Mouse (Mus musculus): ENCODE results near the gene Nectin1. TPM values are rescaled to one million over a fixed set of nuclear protein-coding genes. Genes with fewer than 3 reads are reported as not detected.

Nectin1 gene
- polyA plus RNA-seq, 1 experiment from 2014 or later: 11.0 TPM

DNA sequence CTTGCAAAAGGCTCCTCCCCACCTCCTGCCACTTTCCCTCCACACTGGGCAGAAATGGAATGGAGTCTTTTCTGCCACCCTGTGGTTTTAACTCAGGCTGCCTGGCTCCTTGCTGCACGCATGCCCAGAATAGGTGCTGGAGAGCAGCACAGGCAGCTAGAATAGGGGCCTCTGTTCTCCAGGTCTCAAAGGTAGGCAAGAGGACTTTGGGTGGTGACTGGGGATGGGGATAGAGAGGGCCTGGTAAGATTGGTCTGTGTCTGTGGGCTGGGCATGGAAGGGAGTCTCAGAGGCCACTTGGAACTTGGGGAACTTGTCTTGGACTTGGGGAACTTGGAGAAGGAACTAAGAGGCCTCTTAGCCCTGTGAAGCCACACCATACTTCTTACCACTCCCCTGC, 27.3 kb downstream of the Nectin1 start:
- no peak for ATAC-seq
- Histone ChIP-seq H3K27me3 (no peaks in the 10 kb centered on the region), H3K4me3 (replicated peaks) (no peak overlapping the region), H3K36me3 (no peaks in the 10 kb centered on the region), H3K27ac (no peak overlapping the region), H3K9ac (replicated peaks) (no peak overlapping the region), H3K4me2 (replicated peaks) (no peak overlapping the region), H3K9me3 (no peaks in the 10 kb centered on the region), H3K4me1 (replicated peaks) (peaks cover 77% of the 10 kb centered on the region)
- WGBS: 85% methylated on average over 1 of the region's 1 CpGs

DNA sequence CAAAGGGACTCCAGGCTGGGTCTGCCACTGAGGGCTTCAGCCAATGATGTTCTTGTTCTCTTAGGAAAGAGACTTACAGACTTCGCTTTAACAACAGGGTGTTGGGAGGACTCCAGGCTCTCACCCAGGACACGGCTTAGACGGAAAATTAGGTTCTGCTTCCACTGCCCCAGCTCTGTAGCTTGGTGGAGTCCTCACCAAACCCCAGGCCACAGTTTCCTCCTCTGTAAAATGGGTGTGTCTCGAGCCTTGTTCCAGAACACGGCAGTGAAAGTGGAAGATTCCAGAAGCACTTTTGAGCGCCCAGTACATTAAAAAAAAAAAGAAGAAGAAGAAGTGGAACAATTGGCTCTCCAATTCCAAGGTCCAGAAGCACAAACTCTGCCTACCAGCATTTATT, 28.7 kb downstream of the Nectin1 start:
- H3K4me2 ChIP-seq (replicated peaks): no peak overlapping the region
- ATAC-seq: no peak
- H3K36me3 ChIP-seq: no peaks in the 10 kb centered on the region
- peaks cover 77% of the 10 kb centered on the region for H3K4me1 ChIP-seq (replicated peaks)
- H3K9me3 ChIP-seq: no peaks in the 10 kb centered on the region
- WGBS: 92% methylated on average over 6 of the region's 6 CpGs
- H3K27me3 ChIP-seq: no peaks in the 10 kb centered on the region
- no peak overlapping the region for H3K4me3 ChIP-seq (replicated peaks)
- no peak overlapping the region for H3K27ac ChIP-seq
- H3K9ac ChIP-seq (replicated peaks): no peak overlapping the region

DNA sequence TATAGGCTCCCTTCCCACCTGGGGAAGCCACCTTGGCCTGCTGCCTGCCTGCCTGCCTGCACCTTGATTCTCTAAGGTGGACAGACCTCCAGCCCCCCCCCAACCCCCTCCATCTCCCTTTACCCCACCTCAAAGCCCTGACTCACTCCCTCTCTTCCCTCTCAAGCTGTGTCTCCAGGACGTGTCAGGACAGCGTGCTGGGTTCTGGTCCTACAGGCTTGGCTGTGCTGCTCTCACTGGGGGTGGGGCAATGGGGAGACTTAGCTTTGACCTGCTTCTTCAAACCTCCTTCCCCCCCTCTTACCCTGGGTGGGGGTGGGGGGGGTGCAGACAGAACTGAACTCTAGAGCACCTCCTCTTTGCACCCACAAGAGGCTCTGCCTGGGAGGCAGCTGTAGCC, 29.7 kb downstream of the Nectin1 start:
- 83% methylated on average over 2 of the region's 2 CpGs for WGBS
- Histone ChIP-seq H3K27me3 (no peaks in the 10 kb centered on the region), H3K27ac (no peak overlapping the region), H3K9ac (replicated peaks) (no peak overlapping the region), H3K36me3 (no peaks in the 10 kb centered on the region), H3K4me3 (replicated peaks) (no peak overlapping the region), H3K9me3 (no peaks in the 10 kb centered on the region), H3K4me2 (replicated peaks) (no peak overlapping the region), H3K4me1 (replicated peaks) (peaks cover 71% of the 10 kb centered on the region)
- ATAC-seq: no peak

DNA sequence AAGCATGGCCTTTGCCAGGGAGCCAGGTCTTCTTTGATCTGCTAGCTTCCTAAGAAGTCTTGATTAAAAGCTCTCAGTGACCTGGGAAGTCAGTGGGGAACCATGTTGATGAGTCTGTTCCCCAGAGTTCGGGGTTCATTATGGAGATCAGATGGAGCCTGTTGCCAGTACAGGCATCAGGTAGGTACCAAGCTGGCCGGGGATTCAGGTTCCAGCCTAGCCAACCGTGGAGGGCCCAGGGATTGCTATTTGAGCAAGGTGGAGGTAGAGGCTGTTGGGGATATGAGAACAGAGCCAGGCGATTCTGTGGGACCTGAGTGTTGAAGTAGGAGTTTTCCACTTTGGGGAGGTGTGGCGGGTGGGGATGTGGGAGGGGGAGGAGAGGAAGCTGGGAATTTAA, 30.6 kb downstream of the Nectin1 start:
- Histone ChIP-seq H3K4me2 (replicated peaks) (no peak overlapping the region), H3K9me3 (no peaks in the 10 kb centered on the region), H3K36me3 (no peaks in the 10 kb centered on the region), H3K4me3 (replicated peaks) (no peak overlapping the region), H3K27ac (no peak overlapping the region), H3K4me1 (replicated peaks) (peaks cover 62% of the 10 kb centered on the region), H3K9ac (replicated peaks) (no peak overlapping the region), H3K27me3 (no peaks in the 10 kb centered on the region)
- WGBS: 87% methylated on average over 5 of the region's 5 CpGs
- ATAC-seq: no peak

DNA sequence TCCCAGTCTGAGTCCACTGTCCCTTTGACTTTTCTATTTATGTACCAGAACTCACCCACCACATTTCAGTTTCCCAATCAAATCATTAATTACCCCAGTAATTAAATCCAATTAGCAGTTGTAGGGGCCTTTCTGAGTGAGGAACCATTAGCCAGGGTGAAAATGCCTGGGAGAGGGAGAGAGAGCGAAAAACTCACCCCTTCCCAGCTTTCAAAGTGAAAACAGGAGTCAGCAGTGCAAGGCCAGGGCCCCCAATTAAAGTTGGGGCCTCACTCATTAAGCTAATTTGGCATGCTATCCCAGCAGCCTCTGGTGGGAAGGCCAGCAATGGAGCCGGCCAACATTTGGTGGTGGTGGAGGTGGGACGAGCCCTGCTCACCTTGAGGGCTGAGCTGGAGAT, 32.4 kb downstream of the Nectin1 start:
- Histone ChIP-seq H3K9me3 (no peaks in the 10 kb centered on the region), H3K9ac (replicated peaks) (no peak overlapping the region), H3K4me2 (replicated peaks) (no peak overlapping the region), H3K4me3 (replicated peaks) (no peak overlapping the region), H3K36me3 (no peaks in the 10 kb centered on the region), H3K27ac (no peak overlapping the region), H3K27me3 (no peaks in the 10 kb centered on the region), H3K4me1 (replicated peaks) (peaks cover 61% of the 10 kb centered on the region)
- ATAC-seq: no peak
- 88% methylated on average over 3 of the region's 3 CpGs for WGBS

DNA sequence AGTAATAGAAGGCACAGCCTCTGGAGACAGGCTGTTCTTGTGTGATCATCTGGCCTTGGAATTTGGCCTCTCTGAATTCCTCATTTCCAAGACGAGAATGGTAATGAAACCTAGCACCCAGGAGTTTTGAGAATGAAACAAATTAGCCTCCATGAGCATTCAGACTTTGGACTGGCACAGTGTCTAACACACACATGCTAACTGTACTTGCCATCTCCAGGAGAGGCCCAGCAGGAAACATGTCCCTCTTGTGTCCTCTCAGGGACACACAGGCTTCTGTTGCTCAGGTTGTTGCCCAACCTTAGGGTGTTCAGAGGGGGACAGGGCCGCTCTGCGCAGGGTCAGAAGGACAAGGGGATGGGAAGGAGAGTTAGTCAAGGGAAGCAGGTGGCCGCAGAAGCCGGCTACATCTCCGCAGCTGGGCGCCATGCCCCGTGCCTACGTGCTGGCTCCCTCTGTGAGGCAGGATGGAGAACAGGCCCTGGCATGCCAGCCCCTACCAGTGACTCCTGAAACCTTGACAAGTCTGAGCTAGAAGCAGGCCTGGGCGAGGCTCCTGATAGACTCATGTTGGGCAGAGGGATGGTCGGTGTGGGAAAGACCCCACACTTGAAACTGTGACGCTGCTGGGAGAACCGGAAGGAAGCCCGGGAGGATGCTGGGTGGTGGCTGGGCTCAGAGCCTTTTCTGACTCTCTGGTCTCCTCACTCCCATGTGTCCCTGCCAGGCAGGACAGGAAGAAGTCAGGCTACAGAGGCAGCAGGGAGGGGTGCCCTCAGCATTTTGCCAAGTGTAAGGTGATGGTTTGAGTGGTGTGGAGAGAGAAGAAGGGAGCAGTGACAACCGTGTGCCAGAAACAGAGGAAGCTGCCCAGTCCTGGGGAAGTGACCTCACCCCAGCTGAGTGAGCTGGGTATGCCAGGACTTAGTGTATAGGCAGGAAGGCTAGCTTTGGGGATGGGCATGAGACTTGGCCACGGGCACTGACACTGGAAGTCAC, 33.9 kb downstream of the Nectin1 start:
- Histone ChIP-seq H3K9ac (replicated peaks) (no peak overlapping the region), H3K4me1 (replicated peaks) (peaks cover 71% of the 10 kb centered on the region), H3K9me3 (no peaks in the 10 kb centered on the region), H3K27ac (no peak overlapping the region), H3K4me3 (replicated peaks) (no peak overlapping the region), H3K36me3 (no peaks in the 10 kb centered on the region), H3K4me2 (replicated peaks) (no peak overlapping the region), H3K27me3 (no peaks in the 10 kb centered on the region)
- no peak for ATAC-seq
- WGBS: 83% methylated on average over 16 of the region's 16 CpGs

DNA sequence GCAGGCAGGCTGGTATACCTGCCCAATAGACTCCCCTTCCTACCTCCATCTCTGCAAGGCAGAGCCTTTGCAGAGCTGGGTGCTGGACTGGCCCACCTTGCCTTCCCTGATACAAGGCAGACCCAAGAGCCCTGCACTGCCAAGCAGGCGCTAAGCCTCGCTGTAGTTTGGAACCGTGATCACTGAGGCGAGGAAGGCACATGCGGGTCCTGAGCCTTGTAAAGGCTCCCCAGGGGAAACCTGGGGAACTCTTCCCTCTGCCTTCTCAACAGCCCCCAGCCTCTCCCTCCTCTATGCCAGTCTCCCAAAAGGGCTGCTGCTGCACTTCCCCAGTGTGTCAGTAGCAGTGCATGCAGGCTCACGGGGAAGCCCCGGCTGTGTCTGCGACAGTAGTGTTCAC, 37.1 kb downstream of the Nectin1 start:
- Histone ChIP-seq H3K27me3 (no peaks in the 10 kb centered on the region), H3K4me2 (replicated peaks) (no peak overlapping the region), H3K4me1 (replicated peaks) (peaks cover 65% of the 10 kb centered on the region), H3K9me3 (no peaks in the 10 kb centered on the region), H3K27ac (0 out of 2 replicates have a peak overlapping the region, but pooled peaks have one; percentile 51), H3K9ac (replicated peaks) (peak overlapping the region; percentile 24; the same call in 1 of the 2 replicates), H3K36me3 (no peaks in the 10 kb centered on the region), H3K4me3 (replicated peaks) (no peak overlapping the region)
- no peak for ATAC-seq
- 37% methylated on average over 8 of the region's 8 CpGs for WGBS

DNA sequence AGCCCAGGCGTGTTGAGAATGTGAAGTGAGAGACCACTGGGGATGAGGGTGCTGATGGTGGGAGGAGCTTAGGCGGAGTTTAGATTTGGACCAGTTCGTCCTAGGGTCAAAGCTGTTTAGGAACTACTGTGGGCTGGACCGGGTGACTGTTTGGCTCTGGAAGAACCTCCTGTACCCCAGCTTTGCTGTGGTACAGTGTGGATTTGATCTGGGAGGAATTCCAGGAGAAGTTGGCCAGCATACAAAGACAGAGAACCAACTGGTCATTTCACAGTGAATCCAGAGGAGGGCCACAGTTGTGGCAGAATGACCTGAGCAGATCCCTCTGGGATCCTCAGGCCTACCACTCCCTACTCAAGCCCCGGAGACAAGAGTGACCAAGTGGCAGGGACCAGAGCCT, 38.6 kb downstream of the Nectin1 start:
- H3K27ac ChIP-seq: no peak overlapping the region
- no peak overlapping the region for H3K4me3 ChIP-seq (replicated peaks)
- WGBS: 77% methylated on average over 5 of the region's 5 CpGs
- H3K9me3 ChIP-seq: no peaks in the 10 kb centered on the region
- H3K36me3 ChIP-seq: no peaks in the 10 kb centered on the region
- ATAC-seq: no peak
- H3K4me1 ChIP-seq (replicated peaks): peaks cover 57% of the 10 kb centered on the region
- H3K4me2 ChIP-seq (replicated peaks): no peak overlapping the region
- H3K27me3 ChIP-seq: no peaks in the 10 kb centered on the region
- H3K9ac ChIP-seq (replicated peaks): no peak overlapping the region

DNA sequence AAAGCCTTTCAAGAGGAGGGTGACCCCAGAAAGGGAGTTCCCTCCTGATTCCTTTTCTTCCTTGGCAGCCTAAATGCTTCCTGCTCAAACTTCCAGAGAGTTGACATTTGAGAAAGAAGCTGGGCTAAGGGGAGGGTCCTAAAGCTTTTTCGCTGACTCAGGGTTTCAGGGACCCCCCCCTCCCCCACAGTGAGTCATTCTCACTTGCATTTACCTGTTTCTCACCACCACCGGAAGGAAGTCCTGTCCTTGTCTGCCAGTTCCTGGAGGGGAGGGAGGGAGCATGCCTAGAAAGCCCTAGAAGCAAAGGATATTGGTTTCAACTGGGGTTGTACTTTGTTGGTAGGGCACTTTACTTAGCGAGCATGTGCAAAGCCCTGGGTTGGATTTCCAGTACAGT, 40.2 kb downstream of the Nectin1 start:
- no peak overlapping the region for H3K9ac ChIP-seq (replicated peaks)
- WGBS: 80% methylated on average over 3 of the region's 3 CpGs
- no peaks in the 10 kb centered on the region for H3K36me3 ChIP-seq
- no peaks in the 10 kb centered on the region for H3K27me3 ChIP-seq
- H3K4me2 ChIP-seq (replicated peaks): no peak overlapping the region
- no peak overlapping the region for H3K27ac ChIP-seq
- no peak for ATAC-seq
- H3K4me1 ChIP-seq (replicated peaks): peaks cover 68% of the 10 kb centered on the region
- no peaks in the 10 kb centered on the region for H3K9me3 ChIP-seq
- no peak overlapping the region for H3K4me3 ChIP-seq (replicated peaks)

DNA sequence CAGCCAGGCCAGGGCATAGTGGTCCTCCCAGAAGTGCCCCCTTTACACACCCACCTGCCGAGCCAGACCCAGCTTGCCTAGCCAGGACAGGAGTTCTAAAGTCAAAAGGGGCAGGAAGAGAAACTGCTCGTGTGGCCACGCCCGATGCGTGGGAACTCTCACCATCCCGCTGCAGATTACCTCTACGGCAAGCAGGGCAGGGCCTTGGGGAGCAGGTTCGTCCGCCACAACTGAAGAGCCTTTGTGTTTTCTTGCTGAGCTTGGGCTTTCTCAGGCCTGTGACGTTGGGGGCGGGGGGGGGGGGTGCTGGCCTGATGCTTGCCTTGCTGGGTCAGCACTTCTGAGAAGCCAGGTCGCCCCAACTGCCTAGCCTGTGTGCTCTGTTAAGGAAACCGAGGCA, 41.1 kb downstream of the Nectin1 start:
- Histone ChIP-seq H3K4me2 (replicated peaks) (no peak overlapping the region), H3K9me3 (no peaks in the 10 kb centered on the region), H3K27me3 (no peaks in the 10 kb centered on the region), H3K9ac (replicated peaks) (no peak overlapping the region), H3K27ac (no peak overlapping the region), H3K4me1 (replicated peaks) (peaks cover 68% of the 10 kb centered on the region), H3K4me3 (replicated peaks) (no peak overlapping the region), H3K36me3 (no peaks in the 10 kb centered on the region)
- WGBS: 69% methylated on average over 13 of the region's 13 CpGs
- no peak for ATAC-seq

DNA sequence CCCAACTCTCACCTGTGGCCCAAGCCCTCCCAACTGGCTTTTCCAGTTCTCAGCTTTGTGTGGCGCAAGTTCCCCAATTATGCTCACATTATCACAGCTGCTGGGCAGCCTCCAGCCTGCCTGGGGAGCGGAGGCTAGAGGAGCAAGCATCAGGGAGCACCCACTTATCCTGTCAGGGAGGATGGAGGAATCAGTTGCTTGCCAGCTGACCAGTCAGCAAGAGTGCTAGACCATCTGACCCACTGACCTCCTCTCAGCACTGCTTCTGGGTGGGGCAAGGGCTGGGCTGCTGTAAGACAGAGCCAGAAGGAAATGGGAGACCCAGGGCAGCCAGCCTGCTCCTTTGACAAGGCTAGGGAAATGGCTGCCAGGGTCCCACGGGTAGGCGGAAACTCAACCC, 43.8 kb downstream of the Nectin1 start:
- Histone ChIP-seq H3K27me3 (no peaks in the 10 kb centered on the region), H3K36me3 (peaks cover 18% of the 10 kb centered on the region), H3K4me1 (replicated peaks) (peaks cover 44% of the 10 kb centered on the region), H3K4me2 (replicated peaks) (no peak overlapping the region), H3K4me3 (replicated peaks) (no peak overlapping the region), H3K27ac (no peak overlapping the region), H3K9me3 (no peaks in the 10 kb centered on the region), H3K9ac (replicated peaks) (no peak overlapping the region)
- no peak for ATAC-seq
- 73% methylated on average over 4 of the region's 4 CpGs for WGBS

DNA sequence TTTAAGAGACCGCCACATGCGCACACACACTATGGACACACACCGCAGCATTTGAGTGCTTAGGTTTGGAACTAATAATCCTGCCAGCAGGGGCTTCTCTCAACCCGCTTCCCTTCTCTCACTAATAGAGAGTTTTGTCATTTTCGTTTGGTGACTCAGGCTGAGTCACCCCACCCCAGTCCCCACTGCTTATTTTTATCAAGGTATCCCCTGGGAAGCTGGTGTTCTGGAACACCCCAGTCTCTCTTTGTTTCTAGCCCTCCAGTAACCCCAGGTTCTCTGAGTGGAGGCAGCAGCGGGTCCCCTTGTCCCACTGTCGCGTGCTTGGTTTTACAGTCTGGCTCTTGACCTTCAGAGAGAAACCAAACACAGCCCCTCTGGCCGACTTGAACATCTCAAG, 48.9 kb downstream of the Nectin1 start:
- Histone ChIP-seq H3K9ac (replicated peaks) (no peak overlapping the region), H3K36me3 (peaks cover 61% of the 10 kb centered on the region), H3K4me2 (replicated peaks) (no peak overlapping the region), H3K4me3 (replicated peaks) (no peak overlapping the region), H3K9me3 (no peaks in the 10 kb centered on the region), H3K27me3 (no peaks in the 10 kb centered on the region), H3K4me1 (replicated peaks) (peaks cover 26% of the 10 kb centered on the region), H3K27ac (no peak overlapping the region)
- 76% methylated on average over 9 of the region's 9 CpGs for WGBS
- no peak for ATAC-seq

DNA sequence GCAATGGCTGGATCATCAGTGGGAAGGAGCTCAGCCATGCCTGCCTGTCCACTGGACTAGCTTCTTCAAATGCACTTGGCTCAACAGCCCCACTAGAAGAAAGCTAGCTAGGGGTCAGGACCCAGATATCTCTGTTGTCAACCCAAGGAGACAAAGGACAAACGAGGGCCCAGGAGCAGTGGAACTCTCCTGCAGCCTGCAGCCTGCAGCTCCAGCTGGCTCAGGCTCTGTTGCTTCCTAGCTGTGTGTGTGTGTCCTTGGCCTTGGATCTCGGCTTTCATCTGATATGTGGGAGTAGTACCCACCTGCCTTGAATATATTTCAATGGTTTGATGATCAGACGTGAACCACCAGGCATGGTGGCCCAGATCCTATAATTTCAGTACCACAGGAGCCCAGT, 49.6 kb downstream of the Nectin1 start:
- H3K4me3 ChIP-seq (replicated peaks): no peak overlapping the region
- no peak for ATAC-seq
- no peaks in the 10 kb centered on the region for H3K9me3 ChIP-seq
- 84% methylated on average over 3 of the region's 3 CpGs for WGBS
- no peaks in the 10 kb centered on the region for H3K27me3 ChIP-seq
- no peak overlapping the region for H3K4me2 ChIP-seq (replicated peaks)
- no peak overlapping the region for H3K27ac ChIP-seq
- H3K9ac ChIP-seq (replicated peaks): no peak overlapping the region
- peaks cover 63% of the 10 kb centered on the region for H3K36me3 ChIP-seq
- peaks cover 26% of the 10 kb centered on the region for H3K4me1 ChIP-seq (replicated peaks)

Data from midbrain, embryonic 13.5 days (tissue).